Mouse (Mus musculus): ENCODE measurements at regions not wholly inside any gene's neighbourhood (a gene's known extent, or its start where the extent isn't known, plus 50 kb on each side); places are given as distances from the start of the nearest gene placed in this dataset.

- DNase-seq (ENCODE audit: low read depth, low spot score): no peak
- Histone ChIP-seq H3K36me3 (ENCODE audit: control insufficient read depth, insufficient read depth, low read length, poor library complexity, severe bottlenecking) (no peaks in the 10 kb centered on the region), H3K27me3 (ENCODE audit: control insufficient read depth, insufficient read depth, low read length, poor library complexity, severe bottlenecking) (no peaks in the 10 kb centered on the region)
Observed at GRCm38 (mm10) chr12:28922236-28922635, 170.6 kb downstream of the Eipr1 start.

- Histone ChIP-seq H3K27me3 (ENCODE audit: control insufficient read depth, insufficient read depth, low read length, poor library complexity, severe bottlenecking) (no peaks in the 10 kb centered on the region), H3K36me3 (ENCODE audit: control insufficient read depth, insufficient read depth, low read length, poor library complexity, severe bottlenecking) (no peaks in the 10 kb centered on the region)
- DNase-seq (ENCODE audit: low read depth, low spot score): no peak
Observed at GRCm38 (mm10) chr12:28925206-28925605, 173.6 kb downstream of the Eipr1 start.

GRCm38 (mm10) chr12:28939936-28940335 is 188.3 kb downstream of the Eipr1 start:
- no peak for DNase-seq (ENCODE audit: low read depth, low spot score)
- Histone ChIP-seq H3K27me3 (ENCODE audit: control insufficient read depth, insufficient read depth, low read length, poor library complexity, severe bottlenecking) (no peaks in the 10 kb centered on the region), H3K36me3 (ENCODE audit: control insufficient read depth, insufficient read depth, low read length, poor library complexity, severe bottlenecking) (no peaks in the 10 kb centered on the region)

GRCm38 (mm10) chr12:28948889-28949288 is 197.3 kb downstream of the Eipr1 start:
- no peak for DNase-seq (ENCODE audit: low read depth, low spot score)
- Histone ChIP-seq H3K36me3 (ENCODE audit: control insufficient read depth, insufficient read depth, low read length, poor library complexity, severe bottlenecking) (no peaks in the 10 kb centered on the region), H3K27me3 (ENCODE audit: control insufficient read depth, insufficient read depth, low read length, poor library complexity, severe bottlenecking) (no peaks in the 10 kb centered on the region)

- no peaks in the 10 kb centered on the region for H3K27me3 ChIP-seq (ENCODE audit: control insufficient read depth, insufficient read depth, low read length, poor library complexity, severe bottlenecking)
- DNase-seq (ENCODE audit: low read depth, low spot score): no peak
- no peaks in the 10 kb centered on the region for H3K36me3 ChIP-seq (ENCODE audit: control insufficient read depth, insufficient read depth, low read length, poor library complexity, severe bottlenecking)
Observed at GRCm38 (mm10) chr12:28949307-28949706, 197.7 kb downstream of the Eipr1 start.

- H3K27me3 ChIP-seq (ENCODE audit: control insufficient read depth, insufficient read depth, low read length, poor library complexity, severe bottlenecking): no peaks in the 10 kb centered on the region
- no peaks in the 10 kb centered on the region for H3K36me3 ChIP-seq (ENCODE audit: control insufficient read depth, insufficient read depth, low read length, poor library complexity, severe bottlenecking)
- no peak for DNase-seq (ENCODE audit: low read depth, low spot score)
Observed at GRCm38 (mm10) chr12:28957155-28957554, 205.6 kb downstream of the Eipr1 start.

- Histone ChIP-seq H3K27me3 (ENCODE audit: control insufficient read depth, insufficient read depth, low read length, poor library complexity, severe bottlenecking) (no peaks in the 10 kb centered on the region), H3K36me3 (ENCODE audit: control insufficient read depth, insufficient read depth, low read length, poor library complexity, severe bottlenecking) (no peaks in the 10 kb centered on the region)
- no peak for DNase-seq (ENCODE audit: low read depth, low spot score)
Observed at GRCm38 (mm10) chr12:28958661-28959060, 207.1 kb downstream of the Eipr1 start.

GRCm38 (mm10) chr12:28969671-28970379 is 218.2 kb downstream of the Eipr1 start:
- DNase-seq (ENCODE audit: low read depth, low spot score): no peak
- Histone ChIP-seq H3K27me3 (ENCODE audit: control insufficient read depth, insufficient read depth, low read length, poor library complexity, severe bottlenecking) (no peaks in the 10 kb centered on the region), H3K36me3 (ENCODE audit: control insufficient read depth, insufficient read depth, low read length, poor library complexity, severe bottlenecking) (no peaks in the 10 kb centered on the region)

- Histone ChIP-seq H3K27me3 (ENCODE audit: control insufficient read depth, insufficient read depth, low read length, poor library complexity, severe bottlenecking) (no peaks in the 10 kb centered on the region), H3K36me3 (ENCODE audit: control insufficient read depth, insufficient read depth, low read length, poor library complexity, severe bottlenecking) (no peaks in the 10 kb centered on the region)
- DNase-seq (ENCODE audit: low read depth, low spot score): no peak
Observed at GRCm38 (mm10) chr12:28974571-28975041, 223.0 kb downstream of the Eipr1 start.

- no peaks in the 10 kb centered on the region for H3K36me3 ChIP-seq (ENCODE audit: control insufficient read depth, insufficient read depth, low read length, poor library complexity, severe bottlenecking)
- no peaks in the 10 kb centered on the region for H3K27me3 ChIP-seq (ENCODE audit: control insufficient read depth, insufficient read depth, low read length, poor library complexity, severe bottlenecking)
- DNase-seq (ENCODE audit: low read depth, low spot score): no peak
Observed at GRCm38 (mm10) chr12:28975249-28975648, 223.6 kb downstream of the Eipr1 start.

- Histone ChIP-seq H3K27me3 (ENCODE audit: control insufficient read depth, insufficient read depth, low read length, poor library complexity, severe bottlenecking) (no peaks in the 10 kb centered on the region), H3K36me3 (ENCODE audit: control insufficient read depth, insufficient read depth, low read length, poor library complexity, severe bottlenecking) (no peaks in the 10 kb centered on the region)
- DNase-seq (ENCODE audit: low read depth, low spot score): no peak
Observed at GRCm38 (mm10) chr12:28979679-28980078, 228.1 kb downstream of the Eipr1 start.

GRCm38 (mm10) chr12:28986214-28986613 is 234.6 kb downstream of the Eipr1 start:
- H3K27me3 ChIP-seq (ENCODE audit: control insufficient read depth, insufficient read depth, low read length, poor library complexity, severe bottlenecking): no peaks in the 10 kb centered on the region

GRCm38 (mm10) chr12:28997474-28998192 is 246.0 kb downstream of the Eipr1 start:
- H3K36me3 ChIP-seq (ENCODE audit: control insufficient read depth, insufficient read depth, low read length, poor library complexity, severe bottlenecking): no peaks in the 10 kb centered on the region
- H3K27me3 ChIP-seq (ENCODE audit: control insufficient read depth, insufficient read depth, low read length, poor library complexity, severe bottlenecking): no peaks in the 10 kb centered on the region
- no peak for DNase-seq (ENCODE audit: low read depth, low spot score)

More at GRCm38 (mm10) chr12:28986214-28986613, 234.6 kb downstream of the Eipr1 start:
- no peaks in the 10 kb centered on the region for H3K36me3 ChIP-seq (ENCODE audit: control insufficient read depth, insufficient read depth, low read length, poor library complexity, severe bottlenecking)
- no peak for DNase-seq (ENCODE audit: low read depth, low spot score)

GRCm38 (mm10) chr12:28999963-29000451 is 248.4 kb downstream of the Eipr1 start:
- H3K36me3 ChIP-seq (ENCODE audit: control insufficient read depth, insufficient read depth, low read length, poor library complexity, severe bottlenecking): no peaks in the 10 kb centered on the region
- DNase-seq (ENCODE audit: low read depth, low spot score): no peak
- no peaks in the 10 kb centered on the region for H3K27me3 ChIP-seq (ENCODE audit: control insufficient read depth, insufficient read depth, low read length, poor library complexity, severe bottlenecking)

GRCm38 (mm10) chr12:29004504-29004903 is 252.9 kb downstream of the Eipr1 start:
- no peaks in the 10 kb centered on the region for H3K27me3 ChIP-seq (ENCODE audit: control insufficient read depth, insufficient read depth, low read length, poor library complexity, severe bottlenecking)
- H3K36me3 ChIP-seq (ENCODE audit: control insufficient read depth, insufficient read depth, low read length, poor library complexity, severe bottlenecking): no peaks in the 10 kb centered on the region
- DNase-seq (ENCODE audit: low read depth, low spot score): no peak
